Mouse (Mus musculus): ENCODE measurements around the gene Rnf150. TPM values are rescaled to one million over a fixed set of nuclear protein-coding genes. Genes with fewer than 3 reads are reported as not detected.
A peak's percentile ranks its signal among the peaks of the same experiment; 100 is the strongest.

Rnf150 gene
- total RNA-seq (2021) = 10 to 100 TPM; 26.0 to 34.8 TPM
- long read RNA-seq, experiment 1, full-length matches to known transcripts = 1 of 6 reads
- long read RNA-seq, experiment 1, partial matches to known transcripts = 0 of 6 reads
- long read RNA-seq, experiment 1, other reads (novel, unspliced or antisense) = 5 of 6 reads
- long read RNA-seq, experiment 2, partial matches to known transcripts = 0 of 1 reads
- long read RNA-seq, experiment 2, other reads (novel, unspliced or antisense) = 1 of 1 reads

DNA sequence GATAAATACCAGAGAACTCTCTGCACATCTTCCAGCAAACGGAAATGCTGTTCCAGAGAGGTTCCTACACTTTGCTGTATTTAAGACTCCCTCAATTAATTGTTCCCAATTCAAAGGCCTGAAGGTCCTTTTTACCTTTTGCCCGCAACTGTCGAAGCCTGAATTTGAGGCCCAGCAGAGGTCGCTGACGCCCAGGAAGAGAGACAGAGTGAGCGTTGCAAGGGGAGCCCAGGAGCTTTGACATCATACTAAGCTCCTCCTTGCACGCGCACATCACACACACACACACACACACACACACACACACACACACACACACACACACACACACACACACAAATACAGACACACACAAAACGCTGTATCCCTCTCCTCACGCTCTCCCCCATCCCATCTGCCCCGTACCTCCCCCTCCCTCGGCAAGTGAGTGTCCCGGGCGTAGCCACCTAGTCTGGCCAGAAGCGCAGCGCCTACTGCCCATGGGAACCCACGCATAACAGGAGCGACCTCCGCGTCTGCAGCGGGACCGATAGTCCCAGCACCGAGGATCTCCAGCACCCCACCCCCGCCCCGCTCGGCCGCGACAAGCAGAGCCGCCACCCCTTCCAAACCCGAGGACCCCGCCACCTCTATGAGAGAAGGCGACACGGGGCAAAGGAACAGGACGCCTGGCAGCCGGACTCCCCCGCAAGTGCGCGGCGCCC, at the start of gene Rnf150:
Gene Rnf150 (plus strand): TSS at position 316 of the 704 bp plus-strand sequence.
- Histone ChIP-seq H3K27ac (peak within 1 kb of the TSS; percentile 96), H3K4me3 (peak within 1 kb of the TSS; percentile 95)
- TF ChIP-seq CTCF (IDR thresholded peaks at IDR 0.05) = peak; percentile 79
- peak; percentile 88 for DNase-seq
- intact Hi-C loops (cut with DNase I) = loop anchor here (1.0 to 5.0 kb wide), 2 partner anchors 86 to 226 kb away; no protein-coding TSS in a partner anchor

DNA sequence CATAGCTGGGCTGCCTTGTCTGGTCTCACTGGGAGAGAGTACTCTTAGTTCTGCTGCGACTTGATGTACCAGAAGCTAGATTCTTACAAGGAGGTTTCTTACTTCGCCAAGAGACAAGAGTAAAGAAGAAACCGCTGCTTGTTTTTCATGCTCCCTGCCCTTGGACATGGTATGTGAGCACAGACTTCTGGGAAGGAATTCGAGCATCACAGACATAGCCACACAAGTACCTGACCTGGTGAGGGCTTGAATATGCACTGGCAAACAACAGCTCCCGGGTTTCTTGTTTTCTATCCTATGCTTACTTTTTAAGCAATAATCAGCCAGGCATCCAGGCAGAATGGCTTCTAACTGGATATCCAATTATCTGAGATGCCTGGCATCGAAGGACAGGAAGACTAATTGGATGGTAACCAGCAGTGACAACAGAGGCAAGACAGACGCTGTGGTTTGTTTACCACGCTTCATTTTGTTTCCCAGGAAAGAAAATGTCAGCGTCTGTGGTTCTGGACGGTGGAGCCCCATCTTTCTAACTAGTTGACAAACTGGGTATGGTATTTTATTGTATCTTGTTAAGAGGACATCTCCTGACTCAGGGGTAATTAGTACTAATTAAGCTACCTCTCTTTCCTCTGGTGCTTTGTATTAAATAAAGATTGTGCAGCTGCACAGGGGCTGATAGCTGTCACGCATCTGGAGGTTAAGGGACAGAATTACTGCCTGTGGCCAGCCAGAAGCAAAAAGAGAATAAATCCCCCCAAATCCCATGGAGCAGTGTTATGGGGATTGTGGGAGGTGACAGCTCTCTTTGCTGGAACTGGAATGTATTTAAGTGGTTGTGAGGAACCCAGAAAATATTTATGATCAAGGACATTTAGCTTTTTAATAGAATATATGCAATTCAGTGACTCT, 36.8 kb upstream of the Rnf150 start:
- no peak for TF ChIP-seq CTCF (IDR thresholded peaks at IDR 0.05)
- H3K27ac ChIP-seq = no peak overlapping the region
- no peak for DNase-seq
- no peak overlapping the region for H3K4me3 ChIP-seq
- intact Hi-C loops (cut with DNase I) = no loop called here

DNA sequence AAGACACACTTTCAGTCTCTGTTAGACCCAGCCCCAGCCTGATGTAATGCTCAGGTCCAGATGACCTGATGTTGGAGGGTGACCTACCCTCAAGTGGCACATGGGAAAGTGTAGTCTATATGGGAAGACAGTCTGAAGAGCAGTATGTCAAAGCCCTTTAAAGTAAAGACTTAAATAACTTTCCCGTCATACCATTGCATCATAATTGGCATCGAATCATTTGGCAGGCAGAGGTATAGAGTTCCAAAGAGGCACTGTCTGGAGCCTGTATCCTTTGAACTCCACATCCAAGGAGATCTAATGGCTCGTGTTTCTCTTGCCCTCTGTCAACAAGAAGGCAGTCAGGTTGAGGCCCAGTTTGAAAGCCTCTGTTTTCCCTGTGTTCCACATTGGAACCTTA, 22.7 kb upstream of the Rnf150 start:
- DNase-seq = no peak
- intact Hi-C loops (cut with DNase I) = no loop called here
- no peak overlapping the region for H3K4me3 ChIP-seq
- H3K27ac ChIP-seq = no peak overlapping the region
- no peak for TF ChIP-seq CTCF (IDR thresholded peaks at IDR 0.05)

DNA sequence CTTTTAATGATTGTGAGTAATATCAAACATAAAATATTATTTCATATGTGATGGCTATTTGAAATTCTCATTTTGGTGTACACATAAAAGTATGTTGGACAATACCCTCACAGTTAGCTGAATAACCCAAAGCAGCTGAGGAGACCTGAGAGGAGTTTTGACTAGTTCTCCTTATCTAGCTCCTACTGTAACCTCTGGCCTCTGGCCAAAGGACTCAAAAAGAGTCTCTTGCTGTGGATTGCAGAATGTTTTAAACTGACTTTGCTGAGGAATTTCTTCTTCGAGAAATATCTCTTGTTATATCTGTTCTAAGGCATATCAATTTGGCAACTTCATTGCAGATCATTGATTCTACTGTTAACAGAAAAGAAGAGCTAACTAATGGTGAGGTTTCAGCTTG, 22.2 kb upstream of the Rnf150 start:
- intact Hi-C loops (cut with DNase I) = no loop called here

DNA sequence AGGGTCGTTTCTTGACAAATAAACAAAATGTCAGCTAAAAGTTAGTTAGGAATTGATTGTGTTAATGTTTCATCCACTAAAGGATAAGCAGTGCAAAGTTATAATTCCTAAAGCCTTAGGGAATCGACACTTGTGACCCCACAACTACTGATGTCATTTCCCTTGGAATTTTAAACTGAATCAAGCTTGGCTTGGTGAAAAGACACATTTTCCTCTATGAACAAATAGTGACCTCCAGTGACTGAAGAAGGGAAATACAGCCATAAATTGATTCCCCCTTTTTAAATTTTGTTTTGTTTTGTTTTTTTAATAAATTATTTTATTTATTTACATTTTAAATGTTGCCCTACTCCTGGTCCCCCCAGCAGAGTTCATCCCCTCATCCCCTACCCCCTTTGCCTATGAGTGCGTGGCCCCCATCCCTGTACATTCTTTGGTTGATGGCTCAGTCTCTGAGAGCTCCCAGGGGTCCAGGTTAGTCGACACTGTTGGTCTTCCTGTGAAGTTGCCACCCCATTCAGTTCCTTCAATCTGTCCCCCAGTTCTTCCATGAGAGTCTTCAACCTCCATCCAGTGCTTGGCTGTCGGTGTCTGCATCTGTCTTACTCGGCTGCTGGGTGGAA, 21.5 kb upstream of the Rnf150 start:
- intact Hi-C loops (cut with DNase I) = no loop called here
- H3K4me3 ChIP-seq = no peak overlapping the region
- TF ChIP-seq CTCF (IDR thresholded peaks at IDR 0.05) = peak; percentile 71
- DNase-seq = no peak
- H3K27ac ChIP-seq = no peak overlapping the region

More for the DNA sequence above, 22.2 kb upstream of the Rnf150 start:
- Histone ChIP-seq H3K27ac (no peak overlapping the region), H3K4me3 (no peak overlapping the region)
- TF ChIP-seq CTCF (IDR thresholded peaks at IDR 0.05) = no peak
- no peak for DNase-seq

DNA sequence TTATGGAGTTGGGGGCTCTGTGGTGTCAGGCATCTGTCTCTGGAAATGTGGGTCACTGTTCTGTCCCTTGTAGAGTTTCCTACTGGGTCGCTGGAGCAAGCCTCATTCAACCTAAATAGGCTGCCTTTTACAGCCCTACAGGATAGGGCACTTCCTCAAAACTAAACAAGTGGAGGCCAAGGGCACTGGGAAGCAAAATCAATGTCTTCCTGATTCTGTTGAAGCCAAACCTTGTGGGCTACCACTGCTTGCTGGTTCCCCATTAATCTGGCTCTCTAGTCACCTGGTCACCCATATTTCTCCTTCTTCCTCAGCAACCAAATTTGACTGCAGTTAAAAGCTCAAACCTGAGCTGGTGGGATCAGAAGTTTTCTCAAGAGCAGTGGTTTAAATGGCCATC, 19.5 kb upstream of the Rnf150 start:
- DNase-seq = no peak
- TF ChIP-seq CTCF (IDR thresholded peaks at IDR 0.05) = no peak
- Histone ChIP-seq H3K4me3 (no peak overlapping the region), H3K27ac (no peak overlapping the region)
- intact Hi-C loops (cut with DNase I) = no loop called here

DNA sequence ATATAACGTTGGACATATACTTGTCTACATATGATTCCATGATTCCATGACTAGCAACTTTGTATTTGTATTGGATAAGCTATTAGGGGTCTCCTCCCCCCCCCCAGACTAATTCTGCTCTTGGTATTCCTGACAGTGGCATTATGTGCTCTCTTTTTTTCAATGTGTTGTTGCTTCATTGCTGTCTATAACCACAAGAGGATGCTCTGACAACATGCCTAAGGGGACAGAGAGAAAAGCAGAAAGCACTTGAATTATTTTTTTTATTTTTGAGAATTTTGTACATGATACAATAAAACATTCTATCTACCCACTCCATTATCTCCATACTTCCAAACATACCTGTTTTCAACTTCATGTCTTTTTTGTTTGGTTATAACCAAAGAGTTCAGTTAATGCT, 18.7 kb upstream of the Rnf150 start:
- DNase-seq = no peak
- Histone ChIP-seq H3K4me3 (no peak overlapping the region), H3K27ac (no peak overlapping the region)
- intact Hi-C loops (cut with DNase I) = no loop called here
- TF ChIP-seq CTCF (IDR thresholded peaks at IDR 0.05) = no peak

DNA sequence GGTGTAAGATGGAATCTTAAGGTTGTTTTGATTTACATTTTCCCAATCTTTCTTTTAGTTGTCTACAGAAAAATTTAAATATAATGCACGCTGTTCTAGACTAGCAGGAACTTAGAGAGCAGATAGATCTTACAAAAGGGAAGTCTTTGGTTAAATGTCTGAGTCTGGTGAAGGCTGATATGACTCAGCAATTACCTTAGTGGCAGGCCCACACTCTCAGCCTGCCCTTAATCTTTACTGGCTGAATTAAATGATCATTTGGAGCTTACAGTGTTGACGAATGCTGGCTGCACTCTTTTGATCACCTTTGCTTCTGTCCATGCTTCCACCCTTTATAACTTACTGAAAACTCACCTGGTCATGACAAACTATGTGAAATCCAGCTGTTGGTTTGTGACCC, 17.1 kb upstream of the Rnf150 start:
- intact Hi-C loops (cut with DNase I) = no loop called here
- DNase-seq = no peak
- Histone ChIP-seq H3K27ac (no peak overlapping the region), H3K4me3 (no peak overlapping the region)
- TF ChIP-seq CTCF (IDR thresholded peaks at IDR 0.05) = no peak

DNA sequence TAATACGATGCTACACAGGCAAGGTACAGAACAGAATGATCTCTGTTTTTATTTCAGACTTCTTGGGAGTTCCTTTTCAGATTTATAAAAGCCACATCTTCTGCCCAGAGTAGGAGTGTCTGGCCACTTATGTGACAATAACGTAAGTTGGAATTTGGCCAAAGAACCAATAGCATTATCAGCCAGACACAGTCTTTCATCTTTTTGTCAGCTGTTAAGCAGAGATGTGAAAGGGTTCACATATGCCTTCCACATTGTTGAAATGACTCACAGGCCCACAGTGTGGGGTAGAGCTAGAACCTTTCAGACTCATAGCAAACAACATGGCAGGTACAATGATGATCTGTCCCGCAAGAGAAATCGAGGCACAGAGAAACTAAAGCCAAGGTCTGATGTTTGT, 16.4 kb upstream of the Rnf150 start:
- Histone ChIP-seq H3K27ac (no peak overlapping the region), H3K4me3 (no peak overlapping the region)
- intact Hi-C loops (cut with DNase I) = no loop called here
- DNase-seq = no peak
- no peak for TF ChIP-seq CTCF (IDR thresholded peaks at IDR 0.05)

DNA sequence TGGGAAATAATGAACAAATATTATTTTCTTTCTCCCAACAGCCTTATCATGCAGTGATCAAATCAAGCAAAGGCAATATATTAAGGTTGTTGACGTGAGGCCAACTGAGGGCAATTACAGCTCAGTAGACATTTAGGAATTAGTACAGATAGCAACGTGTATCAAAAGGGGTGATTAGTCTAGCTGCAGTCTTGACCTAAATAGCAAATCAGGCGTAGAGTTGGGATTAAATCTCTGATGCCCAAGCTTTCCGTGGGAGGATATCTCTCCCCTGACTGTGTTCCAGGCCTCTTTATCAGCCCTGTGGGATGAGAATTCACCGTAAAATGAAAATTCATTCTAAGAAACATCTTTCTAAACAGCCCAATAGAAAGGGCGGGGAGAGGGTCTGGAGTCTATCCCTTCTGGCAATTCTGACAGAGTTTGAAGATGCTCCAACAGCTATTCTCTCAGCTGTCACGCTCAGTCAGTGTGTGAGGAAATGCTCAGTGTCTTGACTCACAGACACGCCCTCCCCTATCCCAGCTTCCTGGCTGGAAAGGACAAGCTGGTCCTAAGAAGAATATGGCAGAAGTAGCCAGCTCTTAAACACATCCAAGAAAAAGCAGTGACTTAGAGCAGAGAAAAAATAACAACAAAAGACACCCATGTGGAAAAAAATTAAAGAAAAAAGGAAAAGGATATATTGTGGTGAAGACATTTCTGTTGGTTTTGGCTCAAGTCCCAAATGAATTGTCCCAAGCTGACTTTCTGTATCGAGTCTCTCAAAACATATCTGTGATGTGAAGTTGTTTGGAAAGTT, 4.4 kb upstream of the Rnf150 start:
- Histone ChIP-seq H3K27ac (no peak overlapping the region), H3K4me3 (no peak overlapping the region)
- intact Hi-C loops (cut with DNase I) = no loop called here
- TF ChIP-seq CTCF (IDR thresholded peaks at IDR 0.05) = no peak
- peak; percentile 40 for DNase-seq

DNA sequence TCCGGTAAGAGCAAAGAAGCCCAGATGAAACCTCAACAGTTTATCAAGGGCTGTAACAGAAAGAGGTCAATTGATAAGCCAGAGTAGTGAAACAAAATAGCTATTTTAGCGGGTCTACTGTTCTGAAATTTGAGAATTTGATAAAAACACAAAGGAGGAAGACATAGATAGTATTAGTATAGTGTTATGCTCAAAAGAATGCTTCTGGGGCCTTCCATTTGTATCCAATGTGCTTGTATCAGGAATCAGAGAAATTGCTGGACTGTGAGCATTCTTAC, 3.9 kb upstream of the Rnf150 start:
- no peak overlapping the region for H3K27ac ChIP-seq
- TF ChIP-seq CTCF (IDR thresholded peaks at IDR 0.05) = no peak
- intact Hi-C loops (cut with DNase I) = no loop called here
- DNase-seq = no peak
- H3K4me3 ChIP-seq = no peak overlapping the region
